ENCODE assay signal across 15 mouse cellular contexts in genomic region chr13:95965596-95965995, GRCm38 (mm10).
A peak's percentile ranks its signal among the peaks of the same experiment; 100 is the strongest.
DNase-seq lines count a peak whose midpoint lies in the region; ATAC-seq and TF ChIP-seq lines count a peak whose summit lies in the region.
"Had no signal": no experiment of that assay in that cellular context is flagged by ENCODE, and none has a peak within 500 bp of the region (broad histone marks: within the 10 kb centered on the region; RNA-seq: fewer than 3 reads in every experiment).

No protein-coding gene starts in this region.

- TF ChIP-seq RAD21 in MEL (IDR thresholded peaks at IDR 0.05; ENCODE audit: low read depth, low read length): no peak

- 0 out of 2 replicates have a peak overlapping the region, but pooled peaks have one; percentile 8 for H3K4me2 ChIP-seq in heart, embryonic 13.5 days
- H3K4me2 ChIP-seq: lung, embryonic 15.5 days; stomach, embryonic 15.5 days had no signal

- WGBS in heart, embryonic 13.5 days: 33% methylated on average over 6 of the region's 6 CpGs
- 76% methylated on average over 6 of the region's 6 CpGs for WGBS in liver, adult 2 months

- no peaks in the 10 kb centered on the region for H3K36me3 ChIP-seq in heart, embryonic 13.5 days
- peaks cover 0 to 13% of the 10 kb centered on the region in 2 experiments; a peak in 2 of 4 replicates for H3K36me3 ChIP-seq in MEL (ENCODE audit: control insufficient read depth in 1 of 2, insufficient read depth in 2 of 2, low read length in 2 of 2)
- no peaks in the 10 kb centered on the region for H3K36me3 ChIP-seq in liver, adult 2 months (ENCODE audit: control insufficient read depth, insufficient read depth, low read length)
- H3K36me3 ChIP-seq: lung, embryonic 15.5 days; stomach, embryonic 15.5 days had no signal

- no peak for ATAC-seq in heart, embryonic 13.5 days (ENCODE audit: extremely low read depth, insufficient number of reproducible peaks, low FRiP score, low TSS enrichment)
- ATAC-seq: CD4-positive, CD25-positive, alpha-beta regulatory T cell, adult 4 months had no signal

- peak overlapping the region; percentile 57; the same call in 1 of the 2 replicates for H3K27ac ChIP-seq in heart, embryonic 13.5 days (replicated peaks)
- H3K27ac ChIP-seq in MEL (ENCODE audit: control insufficient read depth, low read depth, low read length): peak overlapping the region; percentile 70
- 0 out of 2 replicates have a peak overlapping the region, but pooled peaks have one; percentile 34 for H3K27ac ChIP-seq in liver, adult 2 months (replicated peaks; ENCODE audit: insufficient read depth, low read depth, low read length)
- H3K27ac ChIP-seq: lung, embryonic 15.5 days; stomach, embryonic 15.5 days had no signal

- TF ChIP-seq EP300 in MEL (IDR thresholded peaks at IDR 0.05; ENCODE audit: low read depth in 1 of 2, low read length in 2 of 2): no peak

- no peak for TF ChIP-seq POLR2A in MEL (IDR thresholded peaks at IDR 0.05; ENCODE audit: control insufficient read depth in 1 of 2, insufficient read depth in 1 of 2, low read depth in 1 of 2, low read length in 2 of 2, poor library complexity in 1 of 2)
- no peak for TF ChIP-seq POLR2A in liver, adult 2 months (IDR thresholded peaks at IDR 0.05; ENCODE audit: extremely low read depth, insufficient read depth, low read length)

- no peak overlapping the region for H3K4me3 ChIP-seq in heart, embryonic 13.5 days
- H3K4me3 ChIP-seq in MEL (ENCODE audit: control insufficient read depth in 1 of 2, insufficient read depth in 1 of 2, low read depth in 2 of 2, low read length in 2 of 2): no peak overlapping the region
- no peak overlapping the region for H3K4me3 ChIP-seq in liver, adult 2 months (ENCODE audit: insufficient read depth, low read depth, low read length)
- H3K4me3 ChIP-seq: lung, embryonic 15.5 days; stomach, embryonic 15.5 days had no signal

- H3K27me3 ChIP-seq in heart, embryonic 13.5 days (replicated peaks): 0 out of 2 replicates have a peak, but pooled peaks cover 3% of the 10 kb centered on the region
- H3K27me3 ChIP-seq in MEL (ENCODE audit: control insufficient read depth in 1 of 2, insufficient read depth in 2 of 2, low read length in 2 of 2): no peaks in the 10 kb centered on the region
- no peaks in the 10 kb centered on the region for H3K27me3 ChIP-seq in liver, adult 2 months (ENCODE audit: control insufficient read depth, insufficient read depth, low read length)
- H3K27me3 ChIP-seq: lung, embryonic 15.5 days; stomach, embryonic 15.5 days had no signal

- TF ChIP-seq CTCF in MEL (IDR thresholded peaks at IDR 0.05 in 2 of 3, conservative IDR thresholded peaks at IDR 0.05 in 1 of 3; ENCODE audit: control insufficient read depth in 1 of 3, insufficient read depth in 1 of 3, low read depth in 2 of 3, low read length in 3 of 3, poor library complexity in 1 of 3, severe bottlenecking in 1 of 3): no peak
- TF ChIP-seq CTCF in liver, adult 2 months (IDR thresholded peaks at IDR 0.05; ENCODE audit: low read depth, low read length): no peak

- peaks cover 45% of the 10 kb centered on the region for H3K4me1 ChIP-seq in heart, embryonic 13.5 days
- H3K4me1 ChIP-seq in MEL (ENCODE audit: control insufficient read depth in 1 of 2, insufficient read depth in 2 of 2, low read length in 2 of 2): peaks cover 8 to 51% of the 10 kb centered on the region in 2 experiments
- H3K4me1 ChIP-seq in liver, adult 2 months (ENCODE audit: control insufficient read depth, insufficient read depth, low read length): no peaks in the 10 kb centered on the region
- H3K4me1 ChIP-seq: stomach, embryonic 15.5 days had no signal

- no peaks in the 10 kb centered on the region for H3K79me2 ChIP-seq in MEL (ENCODE audit: control insufficient read depth, insufficient read depth, low read length, poor library complexity)
- no peaks in the 10 kb centered on the region for H3K79me2 ChIP-seq in liver, adult 2 months (ENCODE audit: control insufficient read depth, insufficient read depth, low read length)

- no peak overlapping the region for H3K9ac ChIP-seq in heart, embryonic 13.5 days
- H3K9ac ChIP-seq in MEL (ENCODE audit: control insufficient read depth, low read depth, low read length, poor library complexity, severe bottlenecking): no peak overlapping the region
- no peak overlapping the region for H3K9ac ChIP-seq in liver, adult 2 months (ENCODE audit: low read depth, low read length)
- H3K9ac ChIP-seq: lung, embryonic 15.5 days; stomach, embryonic 15.5 days had no signal

- no peak for DNase-seq in heart, adult 9 months (ENCODE audit: low spot score in 2 of 2)
- peak; percentile 63 for DNase-seq in MEL (ENCODE audit: low read depth, low spot score)
- DNase-seq in brain, adult 2 months (ENCODE audit: low read depth, low spot score): peak; percentile 26
- no peak for DNase-seq in liver, adult 2 months (ENCODE audit: extremely low read depth, low read depth, low spot score)
- no peak for DNase-seq in right cerebral cortex, postnatal 14 days
- DNase-seq in gastrocnemius, postnatal 10 days: no peak
- DNase-seq: adrenal gland, postnatal 36 days; cerebellum, adult 18-20 months; gastrocnemius, postnatal 36 days; layer of hippocampus, adult 9-11 months; thymus, postnatal 36 days had no signal

- no peaks in the 10 kb centered on the region for H3K9me3 ChIP-seq in heart, embryonic 13.5 days
- H3K9me3 ChIP-seq in MEL (replicated peaks; ENCODE audit: insufficient read depth, low read length): no peaks in the 10 kb centered on the region
- H3K9me3 ChIP-seq: lung, embryonic 15.5 days; stomach, embryonic 15.5 days had no signal

TF ChIP-seq in MEL, 35 proteins besides CTCF, POLR2A, EP300 and RAD21:
- TF ChIP-seq ZKSCAN1 (IDR thresholded peaks at IDR 0.05; ENCODE audit: low read depth, low read length): no peak
- TF ChIP-seq MYB (IDR thresholded peaks at IDR 0.05; ENCODE audit: low read depth, low read length): no peak

Comparison
In these comparisons a context has a peak if more than half of its experiments do, and no peak if none do; other contexts are left out.
1. DNase-seq: peak in MEL (single experiment) and brain, adult 2 months (single experiment); none in heart, adult 9 months (0 of 2), liver, adult 2 months (single experiment), right cerebral cortex, postnatal 14 days (single experiment) and gastrocnemius, postnatal 10 days (single experiment).
2. Peak in every context shown above with its lines, with median percentiles within 50 percentile points of each other: H3K27ac ChIP-seq.